Mouse (Mus musculus) gastrocnemius, adult 18-20 months (tissue): ENCODE measurements around the gene Ovol3. TPM values are rescaled to one million over a fixed set of nuclear protein-coding genes. Genes with fewer than 3 reads are reported as not detected.
A peak's percentile ranks its signal among the peaks of the same experiment; 100 is the strongest.
"Not testable (repeated sequence)": the region's sequence is repeated elsewhere in the genome, so short reads cannot be mapped to it uniquely, and the experiment has no call there.

Experiments
- DNase-seq: peaks from one replicate; pipeline ENCODE4 v3.0.0; 2021; ENCODE audit warnings: low spot score
- long read RNA-seq, 2 experiments: library from polyadenylated mRNA; stranded (forward); transcript quantifications; one replicate each; pipeline ENCODE4 v2.0.0; 2021
- total RNA-seq, 2 experiments: library from RNA; stranded (reverse); gene quantifications; 2 replicates each; pipeline ENCODE4 v1.2.3; 2021

Ovol3 gene
- total RNA-seq, result not detected
- long read RNA-seq, experiment 1, result 0 reads
- long read RNA-seq, experiment 2, result 0 reads

GRCm38 (mm10) chr7:30235625-30236024 lies at the start of gene Ovol3:
Ovol3 (minus strand) TSS chr7:30235725.
- DNase-seq, result no peak

GRCm38 (mm10) chr7:30282740-30283139 lies 47.2 kb upstream of the Ovol3 start:
- DNase-seq, result peak; percentile 56

DNA sequence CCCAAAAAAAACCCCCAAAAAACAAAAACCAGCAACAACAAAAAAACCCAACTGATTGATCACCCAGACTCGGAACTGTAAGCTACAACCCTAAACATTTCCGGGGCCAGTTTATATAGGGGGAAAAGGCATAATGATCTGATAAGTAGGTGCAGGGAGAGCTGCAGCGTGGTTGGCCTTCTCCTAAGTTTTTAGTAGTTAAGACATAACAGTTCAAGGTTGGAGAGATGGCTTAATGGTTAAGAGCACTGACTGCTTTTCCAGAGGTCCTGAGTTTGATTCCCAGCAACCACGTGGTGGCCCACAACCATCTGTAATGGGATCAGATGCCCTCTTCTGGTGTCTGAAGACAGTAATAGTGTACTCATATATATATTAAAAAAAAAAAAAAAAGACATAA lies 46.0 kb upstream of the Ovol3 start:
- DNase-seq, result no peak

GRCm38 (mm10) chr7:30280670-30281138 lies 45.2 kb upstream of the Ovol3 start:
- peak; percentile 89 for DNase-seq

- peak; percentile 93 for DNase-seq
Observed at GRCm38 (mm10) chr7:30279951-30280669, 44.6 kb upstream of the Ovol3 start, which contains the start of the genes Thap8 and Wdr62. Thap8 (plus strand) TSS chr7:30280094. Wdr62 (minus strand) TSS chr7:30280419.

GRCm38 (mm10) chr7:30279536-30279935 lies 44.0 kb upstream of the Ovol3 start:
- no peak for DNase-seq

GRCm38 (mm10) chr7:30278911-30279310 lies 43.4 kb upstream of the Ovol3 start:
- DNase-seq, result no peak

- no peak for DNase-seq
Observed at GRCm38 (mm10) chr7:30274383-30274782, 38.9 kb upstream of the Ovol3 start.

DNA sequence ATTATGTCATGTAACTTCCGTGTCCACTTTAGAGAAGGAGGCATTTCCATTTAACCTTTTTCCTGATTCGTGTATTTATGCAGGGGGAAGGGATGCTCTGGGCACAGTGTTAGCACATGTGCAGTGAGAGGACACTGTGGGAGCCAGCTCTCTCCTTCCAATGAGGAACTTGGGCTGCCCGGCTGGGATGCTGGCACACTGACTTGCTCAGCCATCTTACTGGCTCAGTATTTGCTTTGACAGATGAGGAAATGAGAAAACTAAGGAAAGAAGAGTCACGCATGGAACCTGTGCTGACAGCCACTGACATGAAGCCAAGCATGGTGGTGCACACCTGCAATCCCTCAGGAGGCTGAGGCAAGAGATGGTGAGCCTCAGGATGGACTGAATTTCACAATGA lies 34.1 kb upstream of the Ovol3 start:
- DNase-seq, result no peak

- DNase-seq, result no peak
Observed at GRCm38 (mm10) chr7:30266780-30267179, 31.3 kb upstream of the Ovol3 start.

GRCm38 (mm10) chr7:30265935-30266334 lies 30.4 kb upstream of the Ovol3 start:
- DNase-seq, result no peak

- no peak for DNase-seq
Observed at GRCm38 (mm10) chr7:30265531-30265930, 30.0 kb upstream of the Ovol3 start.

DNA sequence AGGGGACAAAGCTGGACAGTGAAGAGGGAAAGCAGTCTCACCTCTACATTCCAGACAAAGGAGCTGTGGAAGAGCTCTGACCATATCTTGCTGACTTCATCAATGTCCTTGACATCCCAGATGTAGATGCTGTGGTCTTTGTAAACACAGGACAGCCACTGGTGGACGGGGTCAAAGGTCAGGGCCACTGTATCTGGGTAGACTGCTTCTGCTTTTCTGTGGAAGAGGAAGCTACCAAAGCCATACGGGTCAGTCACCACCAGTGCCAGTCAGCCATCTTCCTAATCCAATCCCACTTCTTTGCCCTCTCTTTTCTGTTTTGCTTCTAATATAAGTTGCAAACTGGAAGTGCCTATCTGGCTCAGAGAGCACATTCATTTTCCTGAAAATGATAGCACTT lies 29.5 kb upstream of the Ovol3 start:
- DNase-seq, result no peak

DNA sequence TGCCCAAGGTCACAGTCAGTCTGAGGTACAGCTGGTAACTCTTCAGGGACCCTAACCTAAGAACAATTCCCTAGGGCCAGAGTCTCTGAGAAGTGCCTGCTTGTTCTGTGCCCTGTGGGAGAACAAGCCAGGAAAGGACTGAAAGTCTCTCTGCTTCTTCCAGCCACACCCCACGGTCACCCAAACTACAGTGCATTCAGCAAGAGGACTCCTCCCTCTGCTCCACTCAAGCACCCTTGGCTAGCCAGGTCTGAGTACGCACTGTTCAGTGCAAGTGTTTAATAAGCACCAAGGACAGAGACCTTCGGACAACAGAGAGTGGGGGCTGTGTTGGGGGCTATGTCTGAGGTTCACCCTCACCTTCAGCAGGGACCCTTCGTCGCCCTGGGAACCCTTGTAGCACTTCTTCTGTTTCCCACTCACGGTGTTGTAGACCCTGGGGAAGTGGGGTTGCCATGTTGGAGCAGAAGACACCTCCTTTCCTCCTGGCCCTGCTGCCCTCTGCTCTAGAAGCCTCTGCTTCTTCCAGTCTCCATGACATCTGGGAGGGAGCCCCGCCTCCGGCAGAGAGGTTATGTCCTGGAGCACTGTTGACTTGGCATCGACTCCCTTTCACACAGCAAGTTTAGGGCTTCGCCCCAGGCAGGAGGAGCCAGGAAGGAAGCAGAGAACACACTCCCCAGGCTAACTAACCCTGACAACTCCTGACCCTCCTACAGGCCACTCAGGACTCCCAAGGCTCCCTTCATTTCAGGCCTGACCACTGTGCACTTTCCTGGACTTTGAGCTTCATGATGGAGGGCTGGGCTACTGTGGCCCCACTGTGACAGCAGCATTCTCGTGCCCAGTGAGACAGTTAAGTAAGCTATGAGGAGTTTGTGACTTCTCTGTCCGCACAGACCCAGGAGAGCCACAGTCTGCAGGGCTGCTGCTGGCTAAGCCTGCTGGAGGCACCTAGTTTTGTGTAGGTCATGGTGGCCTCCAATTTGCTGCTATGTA lies 16.7 kb upstream of the Ovol3 start:
- DNase-seq, result peak; percentile 54

DNA sequence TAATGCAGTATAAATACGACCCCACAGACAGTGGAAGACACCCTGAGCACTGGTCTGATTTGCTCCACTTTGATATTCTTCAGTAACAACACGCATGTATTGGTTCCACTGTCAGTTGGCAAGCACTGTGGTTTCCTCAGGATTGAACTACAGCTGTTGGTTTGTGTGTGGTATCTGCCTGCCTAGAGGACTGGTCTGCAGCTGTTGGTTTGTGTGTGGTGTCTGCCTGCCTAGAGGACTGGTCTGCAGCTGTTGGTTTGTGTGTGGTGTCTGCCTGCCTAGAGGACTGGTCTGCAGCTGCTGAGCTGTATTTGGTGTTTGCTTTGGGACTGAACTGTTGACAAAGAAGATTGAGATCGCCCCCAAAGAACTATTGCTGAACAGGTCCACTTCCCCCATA lies 1.8 kb upstream of the Ovol3 start:
- not testable (repeated sequence) for DNase-seq

DNA sequence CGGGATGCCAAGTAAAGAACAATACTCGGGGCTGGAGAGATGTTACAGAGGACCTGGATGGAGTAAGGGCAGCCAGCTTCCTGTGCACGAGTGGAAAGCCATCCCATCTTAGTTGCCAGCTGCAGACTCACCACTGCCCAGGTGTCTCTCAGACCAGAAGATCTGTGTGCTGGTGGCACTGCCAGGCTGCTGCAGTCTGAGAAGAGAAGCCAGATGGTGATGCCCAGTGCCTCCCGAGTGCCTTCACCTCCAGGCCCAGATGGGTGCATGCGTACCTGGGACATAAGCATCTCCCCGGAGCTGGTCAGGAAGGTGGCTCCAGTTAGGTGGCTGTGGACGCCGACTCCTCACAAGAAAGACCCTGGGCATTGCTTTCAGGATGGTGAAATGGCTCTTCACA lies 434 bp downstream of the Ovol3 start:
- DNase-seq, result no peak

DNA sequence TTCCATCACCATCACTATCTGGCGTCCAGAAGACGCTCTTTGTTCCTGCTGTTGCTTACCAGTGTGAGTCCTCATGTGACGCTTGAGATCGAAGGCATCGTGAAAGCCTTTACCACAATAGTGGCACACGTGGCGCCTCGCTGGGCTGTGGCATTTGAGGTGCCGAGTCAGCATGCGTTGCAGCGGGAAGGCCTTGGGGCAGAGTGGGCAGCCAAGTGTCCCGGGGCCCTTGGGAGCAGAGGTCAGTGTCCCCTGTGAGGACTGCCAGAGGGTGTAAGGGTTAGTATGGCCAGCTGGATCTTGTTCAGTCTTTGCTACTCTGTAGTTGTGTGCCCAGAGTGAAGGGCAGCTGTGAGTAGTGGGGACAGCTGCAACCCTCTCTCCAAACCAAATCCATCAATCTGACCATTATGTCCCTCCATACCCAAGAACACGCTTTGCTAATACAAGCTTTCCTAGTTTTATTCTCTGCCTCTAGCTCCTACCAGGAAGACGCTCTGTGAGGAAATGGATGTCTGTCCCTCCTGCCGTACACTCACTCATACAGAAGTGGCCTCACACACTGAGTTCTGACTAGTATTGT lies 1.2 kb downstream of the Ovol3 start:
- DNase-seq, result peak; percentile 48

GRCm38 (mm10) chr7:30233387-30233786 lies 2.1 kb downstream of the Ovol3 start:
- DNase-seq, result no peak

GRCm38 (mm10) chr7:30232631-30233148 lies 2.8 kb downstream of the Ovol3 start:
- peak; percentile 50 for DNase-seq

- DNase-seq, result peak; percentile 98
Observed at GRCm38 (mm10) chr7:30231669-30232454, 3.7 kb downstream of the Ovol3 start, which contains the start of the genes Polr2i and Tbcb. Polr2i (plus strand) TSS chr7:30231948. Tbcb (minus strand) TSS chr7:30232272.

- peak; percentile 15 for DNase-seq
Observed at GRCm38 (mm10) chr7:30231328-30231668, 4.2 kb downstream of the Ovol3 start.
